In the genomic region with DNA sequence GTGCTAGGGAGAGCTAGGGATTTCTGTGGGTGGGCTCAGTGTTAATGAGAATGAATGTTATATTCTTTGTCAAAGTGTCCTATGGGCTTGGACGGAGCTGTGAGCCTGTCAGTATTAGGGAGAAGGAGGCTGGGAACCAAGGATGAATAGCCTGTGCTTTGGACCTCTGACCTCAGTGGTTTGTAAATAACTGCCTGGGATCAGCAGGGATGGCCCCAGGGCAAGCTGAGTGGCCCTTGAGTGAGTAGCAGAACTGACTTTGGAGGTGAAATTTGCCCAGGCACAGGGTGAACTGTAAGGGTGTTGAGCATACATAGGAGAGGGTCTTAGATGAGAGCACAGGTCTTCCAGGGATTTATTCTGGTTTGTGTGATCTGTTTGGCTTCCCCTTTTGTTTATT, we compare ENCODE assay signal across 18 mouse cellular contexts. TPM values are rescaled to one million over a fixed set of nuclear protein-coding genes. Genes with fewer than 3 reads are reported as not detected.
A peak's percentile ranks its signal among the peaks of the same experiment; 100 is the strongest.
DNase-seq lines count a peak whose midpoint lies in the region; ATAC-seq and TF ChIP-seq lines count a peak whose summit lies in the region.
"Had no signal": no experiment of that assay in that cellular context is flagged by ENCODE, and none has a peak within 500 bp of the region (broad histone marks: within the 10 kb centered on the region; RNA-seq: fewer than 3 reads in every experiment).

No protein-coding gene starts in this region.

- ATAC-seq in hindbrain, embryonic 15.5 days (ENCODE audit: low FRiP score, low read depth), result no peak
- no peak for ATAC-seq in hindbrain, embryonic 11.5 days (ENCODE audit: low FRiP score)
- ATAC-seq: midbrain, embryonic 16.5 days had no signal

- no peak for DNase-seq in cerebellum, adult 2 months
- no peak for DNase-seq in cerebellum, postnatal 4 days (ENCODE audit: low spot score in 2 of 2)
- DNase-seq in hindbrain, embryonic 11.5 days (ENCODE audit: low spot score), result no peak
- peak; percentile 92 for DNase-seq in liver, adult 2 months (ENCODE audit: extremely low read depth, low read depth, low spot score)
- no peak for DNase-seq in liver
- peak; percentile 70 to 77 for DNase-seq in kidney, postnatal 36 days
- DNase-seq in left cerebral cortex, postnatal 10 days (ENCODE audit: extremely low spot score in 1 of 2, low spot score in 2 of 2), result no peak
- DNase-seq: thymus, postnatal 14 days had no signal

- peak overlapping the region; percentile 80; the same call in 1 of the 2 replicates for H3K27ac ChIP-seq in cerebellum, adult 2 months (ENCODE audit: insufficient read depth, low read length)
- peak overlapping the region; percentile 44 for H3K27ac ChIP-seq in hindbrain, embryonic 15.5 days (replicated peaks)
- no peak overlapping the region for H3K27ac ChIP-seq in hindbrain, embryonic 11.5 days (ENCODE audit: low read depth, low read length)
- peak overlapping the region; percentile 83 for H3K27ac ChIP-seq in liver, adult 2 months (replicated peaks; ENCODE audit: insufficient read depth, low read depth, low read length)
- H3K27ac ChIP-seq: neural tube, embryonic 13.5 days had no signal

- H3K27me3 ChIP-seq in cerebellum, adult 2 months (ENCODE audit: control insufficient read depth, insufficient read depth, low read length), result no peaks in the 10 kb centered on the region
- H3K27me3 ChIP-seq in hindbrain, embryonic 15.5 days, result no peaks in the 10 kb centered on the region
- no peaks in the 10 kb centered on the region for H3K27me3 ChIP-seq in hindbrain, embryonic 11.5 days (ENCODE audit: control insufficient read depth, insufficient read depth, low read length)
- H3K27me3 ChIP-seq in liver, adult 2 months (ENCODE audit: control insufficient read depth, insufficient read depth, low read length), result no peaks in the 10 kb centered on the region
- H3K27me3 ChIP-seq: neural tube, embryonic 13.5 days had no signal

- H3K4me1 ChIP-seq in cerebellum, adult 2 months (ENCODE audit: control insufficient read depth, insufficient read depth, low read length), result peaks cover 16% of the 10 kb centered on the region
- H3K4me1 ChIP-seq in hindbrain, embryonic 15.5 days (replicated peaks), result no peaks in the 10 kb centered on the region
- no peaks in the 10 kb centered on the region for H3K4me1 ChIP-seq in hindbrain, embryonic 11.5 days (replicated peaks; ENCODE audit: control insufficient read depth, insufficient read depth, low read length)
- peaks cover 35% of the 10 kb centered on the region for H3K4me1 ChIP-seq in liver, adult 2 months (ENCODE audit: control insufficient read depth, insufficient read depth, low read length)
- H3K4me1 ChIP-seq: neural tube, embryonic 13.5 days had no signal

- H3K36me3 ChIP-seq in hindbrain, embryonic 15.5 days, result no peaks in the 10 kb centered on the region
- no peaks in the 10 kb centered on the region for H3K36me3 ChIP-seq in hindbrain, embryonic 11.5 days (ENCODE audit: control insufficient read depth, insufficient read depth, low read length)
- peaks cover 6% of the 10 kb centered on the region for H3K36me3 ChIP-seq in liver, adult 2 months (ENCODE audit: control insufficient read depth, insufficient read depth, low read length)
- H3K36me3 ChIP-seq: neural tube, embryonic 13.5 days had no signal

- H3K79me2 ChIP-seq in liver, adult 2 months (ENCODE audit: control insufficient read depth, insufficient read depth, low read length), result peaks cover 29% of the 10 kb centered on the region; the same call in 1 of the 2 replicates

- H3K9me3 ChIP-seq in hindbrain, embryonic 15.5 days, result no peaks in the 10 kb centered on the region
- H3K9me3 ChIP-seq in hindbrain, embryonic 11.5 days (ENCODE audit: control insufficient read depth, low read length), result no peaks in the 10 kb centered on the region
- H3K9me3 ChIP-seq: neural tube, embryonic 13.5 days had no signal

- WGBS in cerebellum, adult 2 months, result 85% methylated on average over 1 of the region's 1 CpGs
- 34% methylated on average over 1 of the region's 1 CpGs for WGBS in hindbrain, embryonic 15.5 days
- WGBS in hindbrain, embryonic 11.5 days, result 32% methylated on average over 1 of the region's 1 CpGs
- WGBS in liver, adult 2 months, result 27% methylated on average over 1 of the region's 1 CpGs

- no peak overlapping the region for H3K4me3 ChIP-seq in cerebellum, adult 2 months (replicated peaks; ENCODE audit: insufficient read depth, low read depth, low read length)
- no peak overlapping the region for H3K4me3 ChIP-seq in hindbrain, embryonic 15.5 days
- no peak overlapping the region for H3K4me3 ChIP-seq in hindbrain, embryonic 11.5 days (ENCODE audit: low read depth, low read length)
- H3K4me3 ChIP-seq in liver, adult 2 months (ENCODE audit: insufficient read depth, low read depth, low read length), result no peak overlapping the region
- H3K4me3 ChIP-seq: neural tube, embryonic 13.5 days had no signal

- H3K9ac ChIP-seq in hindbrain, embryonic 15.5 days, result no peak overlapping the region
- no peak overlapping the region for H3K9ac ChIP-seq in hindbrain, embryonic 11.5 days (ENCODE audit: low read depth, low read length)
- 0 out of 2 replicates have a peak overlapping the region, but pooled peaks have one; percentile 49 for H3K9ac ChIP-seq in liver, adult 2 months (ENCODE audit: low read depth, low read length)
- H3K9ac ChIP-seq: neural tube, embryonic 13.5 days had no signal

- no peak overlapping the region for H3K4me2 ChIP-seq in hindbrain, embryonic 15.5 days
- H3K4me2 ChIP-seq in hindbrain, embryonic 11.5 days (replicated peaks; ENCODE audit: low read depth, low read length), result no peak overlapping the region
- H3K4me2 ChIP-seq: neural tube, embryonic 13.5 days had no signal

- no peak for TF ChIP-seq CTCF in cerebellum, adult 2 months (IDR thresholded peaks at IDR 0.05; ENCODE audit: borderline replicate concordance, insufficient read depth, low read depth, low read length)
- TF ChIP-seq CTCF in liver, adult 2 months (IDR thresholded peaks at IDR 0.05; ENCODE audit: low read depth, low read length), result no peak

- intact Hi-C loops in left cerebral cortex, postnatal 10 days (cut with DNase I), result loop anchor here (10.0 kb wide), 1 partner anchor 211 kb away; no protein-coding TSS in a partner anchor

- no peak for TF ChIP-seq POLR2A in cerebellum, adult 2 months (IDR thresholded peaks at IDR 0.05; ENCODE audit: borderline replicate concordance, insufficient read depth, low read length)
- no peak for TF ChIP-seq POLR2A in liver, adult 2 months (IDR thresholded peaks at IDR 0.05; ENCODE audit: extremely low read depth, insufficient read depth, low read length)

RNA-seq across cellular contexts. Expression of gene Mthfd1, which starts 8.8 kb away (rescaled TPM):
- 44.4 and 52.6 TPM in 2 replicates for polyA plus RNA-seq in cerebellum, adult 2 months (2012; rRNA removed)
- polyA plus RNA-seq in hindbrain, embryonic 15.5 days (2015; fragmentation: Nextera tagmentation; extraction: Ambion mirVana), result 33.1 and 34.1 TPM in 2 replicates
- polyA plus RNA-seq in hindbrain, embryonic 11.5 days (2014; fragmentation: Nextera tagmentation; extraction: Ambion mirVana), result 49.5 and 54.4 TPM in 2 replicates
- 188 and 211 TPM in 2 replicates for total RNA-seq in liver, adult 2 months (2014; rRNA removed)
- polyA plus RNA-seq in liver, adult 2 months (2012; rRNA removed), result 112 and 121 TPM in 2 replicates
- 10 to 100 TPM; 34.1 to 36.9 TPM for total RNA-seq in left cerebral cortex, postnatal 10 days (2021)

RNA-seq across cellular contexts. Expression of gene Tex21, which starts 17.3 kb away (rescaled TPM):
- not detected in 2 replicates for polyA plus RNA-seq in cerebellum, adult 2 months (2012; rRNA removed)
- polyA plus RNA-seq in hindbrain, embryonic 15.5 days (2015; fragmentation: Nextera tagmentation; extraction: Ambion mirVana), result not detected in 2 replicates
- not detected in 2 replicates for polyA plus RNA-seq in hindbrain, embryonic 11.5 days (2014; fragmentation: Nextera tagmentation; extraction: Ambion mirVana)
- not detected in 2 replicates for total RNA-seq in liver, adult 2 months (2014; rRNA removed)
- not detected in 2 replicates for polyA plus RNA-seq in liver, adult 2 months (2012; rRNA removed)
- total RNA-seq in left cerebral cortex, postnatal 10 days (2021), result not detected
- total RNA-seq: heart, adult 8-10 months; heart, postnatal 4 days; left cerebral cortex, adult 8-10 months had no signal
- polyA plus RNA-seq: large intestine, adult 2 months; macrophage; midbrain, embryonic 16.5 days; neural tube, embryonic 13.5 days; small intestine, adult 2 months; stomach, embryonic 16.5 days had no signal

Comparison
In these comparisons a context has a peak if more than half of its experiments do, and no peak if none do; other contexts are left out.
1. DNase-seq: peak in liver, adult 2 months (single experiment) and kidney, postnatal 36 days (2 of 2); none in cerebellum, adult 2 months (0 of 2), cerebellum, postnatal 4 days (0 of 2), hindbrain, embryonic 11.5 days (single experiment), liver (single experiment) and left cerebral cortex, postnatal 10 days (0 of 2).